Mouse (Mus musculus) granulocyte monocyte progenitor cell, adult 5-6 weeks (primary cell): ENCODE measurements around the gene Tmem120b. TPM values are rescaled to one million over a fixed set of nuclear protein-coding genes. Genes with fewer than 3 reads are reported as not detected.

ENCODE experiments used
- ATAC-seq: replicated peaks from 2 replicates; pipeline ENCODE4 v1.8.0; 2016; ENCODE audit warnings: mild to moderate bottlenecking, moderate TSS enrichment, inconsistent platforms; ENCODE audit not compliant: poor library complexity, severe bottlenecking
- total RNA-seq, 2 experiments: library from RNA; stranded (forward) in 1 of 2; stranded (reverse) in 1 of 2; fragments of 200-712, 200-1000 nt in 1 of 2; fragments of >200 nt in 1 of 2; fragmentation: Nextera tagmentation in 1 of 2; gene quantifications; 2 replicates each; pipeline ENCODE4 v1.2.3; 2014 to 2017

Gene Tmem120b
- total RNA-seq, 2 experiments from 2014 or later = 2.3 to 3.1 TPM

DNA sequence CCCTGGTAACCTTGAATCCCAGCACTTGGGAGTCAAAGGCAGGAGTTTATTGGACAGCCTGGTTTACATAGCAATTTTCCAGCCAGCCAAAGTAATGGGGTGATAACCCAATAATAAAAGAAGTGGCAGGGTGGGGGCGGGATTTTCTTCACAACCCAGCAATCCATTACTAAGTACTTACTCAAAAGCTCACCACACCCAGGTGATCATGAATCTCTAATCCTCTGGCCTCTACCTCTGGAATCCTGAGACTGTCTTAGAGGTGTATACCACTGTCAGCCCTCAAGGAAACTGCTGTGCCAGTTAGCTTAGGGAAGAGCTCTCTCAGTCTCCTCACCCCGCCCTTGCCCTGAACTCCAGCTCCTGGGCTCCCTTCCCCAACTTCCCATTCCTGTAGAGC lies 18.3 kb downstream of the Tmem120b start:
- no peak for ATAC-seq

DNA sequence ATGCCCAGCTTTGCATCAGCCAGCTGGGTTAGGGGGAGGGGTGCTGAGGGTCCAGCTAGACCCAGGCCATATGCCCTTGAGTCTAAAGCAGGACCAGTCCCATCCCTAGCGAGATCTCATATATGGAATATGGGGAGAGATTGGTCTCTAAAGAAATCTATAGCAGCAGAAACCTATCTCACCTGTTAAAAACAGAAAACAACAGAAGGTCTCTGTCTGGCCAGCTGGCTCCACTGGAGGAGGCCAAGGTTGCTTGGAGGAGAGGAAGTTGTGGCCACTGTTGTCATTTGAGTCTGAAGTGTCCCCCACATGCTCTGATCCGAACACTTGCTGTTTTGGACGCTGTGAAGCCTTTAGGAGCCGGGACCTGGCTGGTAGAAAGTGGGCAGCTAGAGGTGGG lies 20.6 kb downstream of the Tmem120b start:
- no peak for ATAC-seq

DNA sequence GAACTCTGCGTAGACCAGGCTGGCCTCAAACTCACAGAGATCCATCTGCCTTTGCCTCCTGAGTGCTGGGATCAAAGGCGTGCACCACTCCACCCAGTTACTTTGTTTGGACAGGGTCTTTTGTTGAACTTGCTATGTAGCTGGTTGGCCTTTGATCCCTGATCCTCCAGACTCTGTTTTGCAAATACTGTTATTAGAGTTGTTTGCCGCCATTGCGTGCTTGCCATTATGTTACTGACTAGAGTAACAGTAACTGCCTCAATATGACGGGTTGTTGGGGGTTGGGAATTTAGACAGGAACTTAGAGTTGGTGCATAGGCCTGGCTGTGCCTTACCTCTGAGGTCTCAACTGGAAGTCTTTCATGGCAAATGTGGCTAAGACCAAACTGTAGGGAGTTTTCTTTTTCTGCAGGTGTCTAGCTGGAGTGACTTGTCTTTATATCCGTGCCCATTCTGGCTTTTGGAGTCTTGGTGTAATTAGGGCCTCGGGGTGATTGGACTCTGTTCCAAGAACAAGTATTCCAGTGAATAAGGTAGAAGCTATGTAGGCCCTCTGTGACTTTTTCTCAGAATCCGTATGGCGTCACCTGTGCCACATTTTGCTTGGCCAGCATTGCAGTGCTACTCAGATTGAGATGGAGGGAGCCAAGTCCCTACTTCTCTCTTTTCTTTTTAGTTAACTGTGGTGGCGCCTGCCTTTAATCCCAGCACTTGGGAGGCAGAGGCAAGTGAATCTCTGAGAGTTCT lies 22.5 kb downstream of the Tmem120b start:
- ATAC-seq = no peak

DNA sequence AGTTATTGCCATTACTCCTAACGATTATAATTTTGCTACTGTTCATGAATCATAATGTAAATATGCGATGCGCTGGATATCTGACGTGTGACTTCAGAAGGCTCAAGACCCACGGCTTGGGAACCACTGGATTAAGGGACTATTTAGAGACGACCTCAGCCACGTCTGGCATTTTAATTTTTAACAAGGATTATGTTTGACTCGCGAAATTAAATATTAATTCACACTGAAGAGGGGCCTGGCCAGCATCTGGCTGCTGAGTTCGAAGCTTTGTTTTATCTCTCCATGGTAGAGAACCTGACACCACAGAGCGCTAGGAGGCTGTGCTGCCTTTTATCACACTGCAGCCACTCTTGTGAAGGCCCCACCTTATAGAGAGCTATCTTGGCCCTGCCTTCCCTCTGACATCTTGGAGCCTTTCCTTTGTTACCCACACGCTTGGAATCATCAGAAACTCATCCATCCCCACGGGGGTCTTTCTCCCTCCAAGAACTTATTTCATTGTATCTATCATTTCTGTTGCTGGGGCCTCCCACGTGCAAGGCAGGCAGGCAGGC lies 24.9 kb downstream of the Tmem120b start:
- ATAC-seq = no peak

DNA sequence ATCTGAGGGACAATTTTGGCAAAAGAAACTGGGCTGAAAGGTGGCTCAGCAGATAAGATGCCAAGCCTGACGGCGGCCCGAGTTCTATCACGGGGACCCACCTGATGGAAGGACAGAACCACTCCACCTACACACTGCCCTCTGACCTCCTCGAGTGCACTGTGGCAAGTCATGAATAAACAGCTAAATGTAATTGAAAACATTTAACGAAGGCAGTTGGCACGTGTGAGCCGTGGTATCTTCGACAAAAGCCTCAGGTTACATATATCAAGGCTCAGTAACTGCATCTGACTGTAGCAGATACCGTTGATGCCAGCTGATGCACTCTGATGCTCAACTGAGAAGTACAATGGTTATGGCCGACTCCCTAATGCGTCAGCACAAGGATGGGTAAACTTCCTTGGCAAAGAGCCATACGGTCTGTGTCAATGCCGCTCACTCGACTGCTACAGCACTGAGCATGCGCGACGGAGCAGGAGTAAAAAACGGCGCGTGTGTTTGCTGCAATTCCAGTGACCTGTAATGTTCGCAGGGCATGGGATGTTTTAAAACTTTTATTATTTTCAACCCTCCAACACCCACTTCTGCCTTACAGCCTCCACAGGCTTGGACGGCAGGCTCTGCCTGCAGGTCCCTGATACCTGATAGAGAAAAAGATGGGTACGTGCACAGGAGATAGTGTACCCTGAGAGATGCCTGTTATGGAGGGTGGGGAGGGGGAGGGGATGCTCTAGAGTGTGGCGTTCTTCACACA lies 26.2 kb downstream of the Tmem120b start:
- ATAC-seq = no peak

DNA sequence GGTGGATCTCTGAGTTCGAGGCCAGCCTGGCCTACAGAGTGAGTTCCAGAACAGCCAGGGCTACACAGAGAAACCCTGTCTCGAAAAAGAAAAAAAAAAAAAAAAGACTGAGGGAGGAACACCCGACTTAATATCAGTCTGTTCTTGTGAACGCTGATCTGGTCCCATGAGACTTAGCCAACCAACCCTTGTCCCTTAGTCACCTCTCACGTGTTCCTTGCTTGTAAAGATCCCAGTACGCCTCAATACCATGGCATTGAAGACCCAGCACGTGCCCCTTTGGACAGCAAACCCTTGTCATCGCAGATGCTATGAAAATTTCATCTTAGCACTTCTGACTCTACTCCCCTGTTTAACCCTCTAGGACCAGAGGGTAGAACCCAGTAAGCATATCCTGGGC lies 28.1 kb downstream of the Tmem120b start:
- ATAC-seq = no peak

DNA sequence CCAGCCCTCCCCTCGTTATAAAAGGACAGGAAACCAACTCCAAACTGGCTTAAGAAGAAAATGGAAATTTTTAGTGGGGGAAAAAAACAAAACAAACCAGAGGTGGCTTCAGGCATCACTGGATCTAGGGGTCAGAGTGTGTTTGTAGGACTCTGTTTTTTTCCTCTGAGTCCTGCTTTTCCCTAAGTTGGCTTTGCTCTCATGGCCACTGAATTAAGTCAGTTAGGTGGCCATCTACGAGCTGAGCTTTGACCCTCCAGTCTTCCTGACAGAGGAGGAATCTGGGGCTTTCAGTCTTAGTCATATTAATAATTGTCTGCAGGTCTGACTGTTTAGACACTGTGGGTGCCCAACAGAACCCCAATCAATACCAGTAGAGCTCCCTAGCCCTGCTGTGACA lies 30.3 kb downstream of the Tmem120b start:
- ATAC-seq = no peak

DNA sequence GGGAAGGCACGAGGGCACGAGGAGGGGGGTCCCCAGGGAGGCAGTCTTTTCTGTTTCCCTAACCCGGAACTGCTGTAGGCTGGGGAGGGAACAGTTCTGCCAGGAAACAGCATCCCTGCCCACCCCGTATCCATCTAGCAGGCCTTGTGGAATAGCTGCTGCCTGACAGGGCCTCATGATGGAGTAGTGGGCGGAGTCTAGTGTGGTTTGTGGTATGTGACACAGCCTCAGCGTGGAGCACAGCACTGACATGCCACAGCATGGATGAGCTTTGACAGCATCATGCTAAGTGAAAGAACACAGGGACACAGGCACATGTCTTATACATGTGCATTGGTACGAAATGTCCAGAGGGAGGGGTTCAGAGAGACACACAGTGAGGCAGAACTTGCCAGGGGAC lies 34.2 kb downstream of the Tmem120b start:
- peak; percentile 46; the same call in 1 of the 2 replicates for ATAC-seq

DNA sequence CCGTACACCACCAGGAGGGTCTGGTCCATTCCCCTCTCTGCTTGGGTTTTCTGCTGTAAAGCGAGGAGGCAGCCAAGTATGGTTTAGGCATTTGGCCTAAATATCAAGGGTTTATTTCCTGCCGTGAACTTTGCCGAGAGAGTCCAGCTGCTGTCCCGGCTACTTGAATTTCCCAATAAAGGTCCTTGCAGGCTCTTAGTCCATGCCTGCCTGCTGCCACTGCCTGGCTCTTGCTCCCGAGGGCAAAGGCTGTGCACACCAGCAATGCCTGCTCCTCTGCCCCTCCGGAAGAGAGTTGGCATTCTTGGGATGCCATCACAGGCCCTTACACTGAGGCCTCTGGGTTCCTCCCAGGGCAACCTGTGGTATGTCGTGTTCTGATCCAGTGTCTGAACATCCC lies 35.3 kb downstream of the Tmem120b start:
- no peak for ATAC-seq

DNA sequence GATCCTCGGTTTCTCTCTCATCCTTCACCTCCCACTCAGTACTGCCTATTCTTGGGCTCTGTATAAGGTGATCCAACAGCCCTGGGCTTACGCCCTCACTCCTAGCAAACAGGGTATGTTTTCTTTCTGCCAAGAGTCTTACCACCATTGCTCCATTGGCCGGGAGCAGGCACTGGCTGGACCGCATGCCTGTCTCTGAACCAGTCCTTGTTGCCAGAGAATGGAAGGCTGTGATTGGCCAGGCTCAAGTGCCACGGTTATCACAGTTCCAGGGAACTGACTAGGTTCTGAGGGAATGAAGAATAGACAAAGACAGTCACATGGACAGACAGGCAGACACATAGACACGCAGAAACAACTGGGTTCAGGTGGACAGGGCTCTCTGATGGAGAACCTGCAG lies 36.6 kb downstream of the Tmem120b start:
- ATAC-seq = no peak

DNA sequence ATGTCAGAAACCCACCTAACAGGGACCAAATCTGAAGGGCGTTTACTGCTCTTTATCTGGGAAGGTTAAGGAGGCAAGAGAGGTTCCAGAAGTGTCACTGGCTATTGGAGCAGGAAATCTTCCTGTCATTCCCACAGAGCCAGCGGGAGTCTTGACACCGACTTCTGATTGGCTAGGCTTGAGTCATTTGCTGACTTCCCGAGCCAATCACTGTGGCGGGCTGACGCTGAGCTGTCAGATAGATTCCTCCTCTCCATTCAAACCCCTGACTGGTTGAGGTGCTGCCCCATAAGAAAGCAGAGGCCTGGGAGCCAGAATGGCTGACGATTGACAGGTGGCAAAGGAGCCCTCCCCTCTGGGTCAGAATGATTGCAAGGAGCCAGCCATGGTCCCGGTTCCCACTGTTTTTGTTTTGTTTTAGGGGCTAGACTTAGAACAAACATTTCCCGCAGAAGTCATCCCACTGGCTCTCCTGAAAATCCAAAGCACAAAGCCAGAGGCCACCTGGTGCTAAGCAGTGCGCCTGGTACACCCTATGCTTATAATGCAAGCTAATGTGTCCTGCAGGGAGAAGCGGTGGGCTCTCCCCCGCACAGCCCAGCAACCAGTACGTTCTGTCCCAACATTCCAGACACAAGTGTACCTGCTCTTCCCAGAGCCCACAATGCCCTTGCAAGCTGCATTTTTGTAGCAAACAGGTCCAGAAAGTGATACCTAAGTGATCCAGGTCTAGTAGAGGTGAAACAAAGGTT lies 41.4 kb downstream of the Tmem120b start:
- no peak for ATAC-seq

DNA sequence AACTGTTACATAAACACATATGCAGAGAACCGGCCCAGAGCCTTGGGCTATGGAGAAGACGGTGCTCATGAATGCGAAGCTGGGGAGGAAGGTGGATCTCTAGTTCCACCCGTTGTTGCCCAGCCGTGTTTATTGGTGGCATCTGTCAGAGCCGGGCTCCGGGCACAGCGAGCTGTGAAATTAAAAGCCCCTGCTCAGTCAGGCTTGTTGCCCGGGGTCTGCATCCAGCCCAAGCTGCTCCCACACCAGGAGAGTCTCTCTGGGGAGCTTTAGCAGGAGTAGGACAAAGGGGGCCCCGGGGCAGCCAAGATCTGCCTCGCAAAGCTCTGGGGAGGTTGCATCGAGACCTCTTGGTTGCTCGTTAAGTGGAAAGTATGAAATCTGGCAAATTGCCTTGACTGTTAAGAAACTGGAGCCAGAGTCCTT lies 42.1 kb downstream of the Tmem120b start:
- ATAC-seq = no peak

DNA sequence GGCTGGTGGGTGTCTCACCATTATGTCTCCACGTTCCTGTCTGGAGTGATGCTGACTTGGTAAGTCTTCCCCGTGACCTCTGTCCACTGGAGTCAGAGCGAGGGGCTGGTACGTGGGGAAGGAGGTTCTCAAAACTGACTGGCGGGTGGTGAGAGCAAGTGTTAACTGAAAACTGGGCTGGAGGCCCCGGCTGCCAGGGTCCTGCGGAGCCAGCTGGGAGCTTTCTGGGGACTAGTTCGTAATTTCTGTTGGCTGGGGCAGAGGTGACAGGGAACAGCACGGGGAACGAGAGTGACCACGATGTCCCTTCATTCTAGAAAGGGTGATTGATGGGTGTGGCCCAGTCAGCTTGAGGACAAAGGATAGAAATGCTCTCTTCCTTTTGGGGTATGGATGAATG lies 45.9 kb downstream of the Tmem120b start:
- ATAC-seq = no peak

DNA sequence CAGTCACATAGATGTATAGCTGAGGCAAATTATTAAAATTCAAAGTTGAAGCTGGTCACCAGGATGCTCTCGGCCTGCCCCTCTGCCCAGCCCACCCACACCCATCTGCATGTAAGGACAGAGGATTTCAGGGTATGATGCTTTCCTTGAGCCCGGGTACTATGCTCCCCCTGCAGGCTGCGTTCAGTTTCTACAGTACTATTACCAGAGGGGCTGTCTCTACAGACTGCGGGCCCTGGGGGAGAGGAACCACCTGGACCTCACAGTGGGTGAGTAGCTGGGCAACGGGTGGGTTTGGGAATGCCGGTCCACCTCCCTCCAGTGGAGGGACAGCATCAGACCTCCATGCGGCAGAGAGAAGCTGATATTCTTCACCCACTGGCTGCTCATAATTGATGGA lies 46.7 kb downstream of the Tmem120b start:
- ATAC-seq = no peak

DNA sequence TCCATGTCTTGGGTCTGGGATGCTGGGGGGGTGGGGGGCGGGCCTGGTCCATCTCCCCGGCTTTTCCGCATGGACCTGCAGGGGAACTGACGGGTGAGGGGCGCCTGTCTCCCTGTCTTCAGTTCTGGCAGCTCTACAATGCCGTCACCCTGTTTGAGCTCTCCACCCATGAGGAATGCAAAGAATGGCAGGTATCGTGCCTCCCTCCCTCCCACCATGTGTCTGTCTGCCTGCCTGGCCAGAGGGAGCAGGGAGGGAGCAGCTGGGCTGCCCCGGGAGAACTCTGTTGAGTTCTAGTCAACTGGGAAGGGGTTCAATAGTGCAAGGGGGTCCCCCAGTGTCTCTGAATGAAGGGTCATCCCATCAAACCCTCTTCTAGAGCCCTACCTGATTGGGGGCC lies 47.9 kb downstream of the Tmem120b start:
- ATAC-seq = no peak

DNA sequence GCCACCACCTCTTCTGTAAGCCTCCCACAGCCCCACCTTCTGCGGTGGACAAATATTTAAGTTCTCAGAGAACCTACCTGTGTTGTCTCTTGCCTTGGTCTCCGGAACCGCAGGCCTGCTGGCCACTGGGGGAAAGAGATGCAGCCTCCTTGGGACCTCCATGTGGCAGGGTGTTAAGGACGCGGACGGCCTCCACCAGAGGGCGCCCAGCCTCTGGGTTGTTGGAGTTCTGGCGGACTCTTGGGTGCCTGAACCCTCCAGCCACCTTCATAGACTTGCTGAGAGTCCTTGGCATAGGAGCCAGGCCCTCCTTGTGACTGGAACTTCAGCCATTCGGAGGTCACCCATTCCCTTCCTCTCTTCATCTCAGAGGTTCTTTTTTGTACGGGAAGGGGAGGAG lies 49.0 kb downstream of the Tmem120b start:
- peak; percentile 78 for ATAC-seq

DNA sequence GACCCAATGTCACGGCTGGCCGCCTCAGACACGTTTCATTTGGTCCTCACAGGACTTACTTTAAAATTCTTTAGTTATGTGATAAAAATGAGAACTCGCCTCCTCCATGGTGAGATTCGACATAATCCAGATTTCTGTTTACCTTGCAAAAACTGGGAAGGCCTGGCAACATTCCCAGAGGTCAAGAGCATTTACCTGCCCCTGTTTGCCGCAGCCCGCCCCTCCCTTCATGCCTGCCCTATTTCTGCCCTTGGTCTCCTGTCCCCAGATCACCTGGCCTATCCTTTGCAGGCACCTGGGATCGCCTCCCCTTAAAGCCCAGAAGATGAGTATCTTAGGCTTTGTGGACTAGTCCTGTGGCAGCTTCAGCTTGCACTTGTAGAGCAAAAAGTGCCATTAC lies 49.6 kb downstream of the Tmem120b start:
- no peak for ATAC-seq

DNA sequence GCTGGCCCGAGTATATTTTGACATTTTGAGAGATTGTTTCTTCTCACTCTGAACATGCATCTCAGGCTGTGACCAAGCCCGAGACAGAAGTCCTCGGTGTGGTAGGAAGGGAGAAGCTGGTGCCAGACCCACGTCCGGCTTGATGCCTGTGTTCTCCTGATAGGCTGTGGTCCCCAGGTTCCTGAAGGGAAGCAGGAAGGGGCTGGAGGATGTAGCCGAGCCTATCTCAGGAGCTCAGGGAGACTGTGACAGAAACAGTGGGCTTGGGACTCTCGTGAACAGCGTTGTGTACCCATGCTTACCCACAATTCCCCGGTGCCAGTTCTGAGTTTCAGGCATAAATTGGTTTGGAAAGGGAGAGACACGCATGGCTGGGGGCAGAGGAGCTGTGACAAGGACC lies 50.6 kb downstream of the Tmem120b start:
- 0 out of 2 replicates have a peak, but pooled peaks have one; percentile 17 for ATAC-seq

DNA sequence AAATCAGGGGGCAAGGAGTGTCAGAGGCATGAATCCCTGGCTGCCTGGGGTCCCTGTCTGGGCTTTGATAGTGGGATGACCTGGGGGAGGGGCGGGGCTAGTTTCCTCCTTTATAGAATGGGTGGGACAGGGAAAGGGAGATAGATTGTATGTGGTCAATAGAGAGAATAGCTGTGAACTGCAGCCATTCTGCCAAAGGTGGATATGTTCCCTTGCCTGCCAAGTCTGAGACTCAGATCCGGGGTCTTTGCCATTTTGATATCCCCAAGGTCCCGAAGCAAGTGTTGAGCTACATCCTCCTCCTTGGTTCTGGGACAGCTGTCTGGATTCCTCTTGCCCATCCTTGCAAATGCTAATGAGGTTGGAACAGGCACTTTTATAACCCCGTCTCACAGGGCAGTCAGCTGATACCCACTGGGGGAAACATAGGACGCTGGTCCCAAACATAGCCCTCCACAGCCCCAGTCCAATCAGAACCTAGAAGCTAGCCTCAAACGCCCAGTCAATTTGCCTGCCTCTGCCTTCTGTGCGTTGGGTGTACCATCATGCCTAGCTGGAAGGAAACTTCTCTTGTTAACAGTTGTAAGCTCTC lies 52.5 kb downstream of the Tmem120b start:
- ATAC-seq = no peak

DNA sequence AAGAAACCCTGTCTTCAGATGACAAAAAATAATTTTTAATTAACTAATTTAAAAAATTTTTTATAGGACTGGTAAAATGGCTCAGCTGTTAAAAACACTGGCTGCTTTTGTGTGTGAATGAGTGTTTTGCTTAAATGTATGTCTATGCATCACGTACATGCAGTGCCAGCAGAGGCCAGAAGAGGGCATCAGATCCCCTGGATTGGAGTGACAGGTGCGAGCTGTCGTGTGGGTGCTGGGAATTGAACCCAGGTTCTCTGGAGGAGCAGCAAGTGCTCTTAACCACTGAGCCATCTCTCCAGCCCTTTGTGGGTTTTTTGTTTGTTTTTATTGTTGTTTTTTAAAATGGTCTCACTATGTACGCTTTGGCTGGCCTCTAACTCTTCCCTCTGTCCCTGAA lies 54.0 kb downstream of the Tmem120b start:
- no peak for ATAC-seq

DNA sequence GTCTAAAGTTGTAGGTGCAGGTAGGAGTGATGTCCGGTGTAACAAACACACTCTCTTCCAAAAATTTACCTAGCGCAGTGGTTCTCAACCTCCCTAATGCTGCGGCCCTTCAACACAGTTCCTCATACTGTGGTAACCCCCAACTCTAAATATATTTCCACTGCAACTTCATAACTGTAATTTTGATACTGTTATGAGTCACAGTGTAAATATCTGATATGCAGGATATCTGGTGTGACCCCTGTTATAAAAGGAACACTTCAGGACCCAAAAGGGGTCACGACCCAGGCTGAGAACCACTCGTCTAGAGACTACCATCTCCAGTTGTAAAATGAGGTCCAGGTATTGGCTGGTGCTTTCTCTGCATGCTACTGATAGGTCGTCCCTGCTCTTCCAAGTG lies 56.9 kb downstream of the Tmem120b start:
- ATAC-seq = no peak
